Mouse (Mus musculus): Measurements from ENCODE around the gene Tcp11x2. TPM values are rescaled to one million over a fixed set of nuclear protein-coding genes. Genes with fewer than 3 reads are reported as not detected.
A peak's percentile ranks its signal among the peaks of the same experiment; 100 is the strongest.

The Tcp11x2 gene
- not detected for total RNA-seq (2021)

DNA sequence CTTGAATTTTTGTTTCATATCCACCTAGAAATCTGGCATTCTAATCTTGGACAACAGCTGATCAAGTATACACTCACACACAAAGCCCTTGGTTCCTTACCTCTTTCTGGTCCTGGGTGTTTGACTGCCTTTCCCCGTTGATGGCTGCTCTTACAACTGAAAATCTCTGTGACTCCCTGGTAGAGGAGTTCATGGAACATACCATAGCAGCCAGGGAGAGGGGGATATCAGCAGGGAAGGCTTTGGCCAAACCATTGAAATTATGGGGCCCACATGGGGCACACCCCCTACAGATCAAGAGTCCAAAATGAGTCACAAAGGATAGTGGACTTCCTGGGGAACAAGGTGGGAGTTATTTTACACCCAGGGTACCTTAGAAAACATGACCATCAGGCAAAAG is at the start of gene Tcp11x2:
Gene Tcp11x2, minus strand, starts transcription at position 158 of the 400 bp plus-strand sequence.
- intact Hi-C loops (cut with DNase I) = no loop called here

DNA sequence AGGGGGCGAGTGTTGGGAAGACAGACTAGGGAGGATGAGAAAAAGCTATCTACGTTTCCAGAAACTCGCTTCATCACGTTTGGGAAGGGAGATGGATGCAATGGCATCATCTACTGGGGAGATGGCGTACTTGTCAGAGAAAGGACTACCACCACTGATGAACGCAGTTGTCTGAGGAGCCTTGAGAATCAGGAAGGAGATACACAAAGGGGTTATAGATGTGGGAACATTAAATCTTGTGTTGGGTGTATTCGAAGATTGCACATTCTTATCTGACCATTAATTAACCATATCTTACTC is 49.4 kb upstream of the Tcp11x2 start:
- no peak for DNase-seq (ENCODE audit: low spot score in 2 of 2)

More for the DNA sequence above, at the start of gene Tcp11x2:
- DNase-seq (ENCODE audit: low spot score in 2 of 2) = no peak

DNA sequence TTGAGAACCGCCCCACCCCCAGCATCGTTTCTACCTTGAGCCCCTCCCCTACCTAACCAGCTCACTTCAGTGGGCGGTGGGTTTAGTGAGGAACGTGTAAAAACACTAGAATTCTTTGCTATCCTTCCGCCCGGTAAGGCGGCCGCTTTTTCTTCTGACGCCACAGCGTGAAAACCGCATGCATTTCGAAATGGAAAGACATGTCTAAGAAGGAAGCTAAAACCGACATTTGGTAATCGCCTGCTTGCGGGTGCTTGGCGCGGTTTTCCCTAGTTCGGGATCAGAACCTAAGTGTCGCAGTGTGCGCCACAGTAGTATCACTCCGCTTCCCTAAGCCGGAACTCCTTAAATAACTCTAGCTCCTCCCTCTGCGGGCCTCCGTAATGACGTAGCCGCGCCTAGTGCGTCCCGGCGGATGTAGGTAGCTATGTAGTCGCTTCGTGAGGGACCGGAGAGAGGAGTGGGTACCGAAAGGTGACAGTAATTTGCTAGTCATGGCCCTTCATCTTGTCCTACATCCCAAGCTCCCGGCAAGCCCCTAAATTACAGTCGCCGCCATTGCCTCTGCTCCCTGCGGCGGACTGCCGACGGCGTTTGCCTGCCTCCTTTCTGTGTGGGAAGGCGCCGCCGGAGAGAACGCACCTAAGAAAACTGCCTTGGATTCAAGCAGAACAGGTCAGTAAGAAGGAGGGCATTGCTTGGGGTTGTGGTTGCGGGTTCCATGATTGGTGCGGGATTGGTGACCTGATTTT is 48.9 kb upstream of the Tcp11x2 start, which contains the start of the genes Armcx5 and Gprasp1:
Gene Armcx5, plus strand, starts transcription at position 430 of the 752 bp plus-strand sequence.
Gene Gprasp1, plus strand, starts transcription at position 430 of the 752 bp plus-strand sequence.
- DNase-seq (ENCODE audit: low spot score in 2 of 2) = peak; percentile 86 to 93
- intact Hi-C loops (cut with DNase I) = loop anchor here (10.0 kb wide), 1 partner anchor 52 kb away; the partner anchor contains the start of gene Bhlhb9

More for the DNA sequence above, 49.4 kb upstream of the Tcp11x2 start:
- intact Hi-C loops (cut with DNase I) = loop anchor here (10.0 kb wide), 1 partner anchor 52 kb away; the partner anchor contains the start of gene Bhlhb9

DNA sequence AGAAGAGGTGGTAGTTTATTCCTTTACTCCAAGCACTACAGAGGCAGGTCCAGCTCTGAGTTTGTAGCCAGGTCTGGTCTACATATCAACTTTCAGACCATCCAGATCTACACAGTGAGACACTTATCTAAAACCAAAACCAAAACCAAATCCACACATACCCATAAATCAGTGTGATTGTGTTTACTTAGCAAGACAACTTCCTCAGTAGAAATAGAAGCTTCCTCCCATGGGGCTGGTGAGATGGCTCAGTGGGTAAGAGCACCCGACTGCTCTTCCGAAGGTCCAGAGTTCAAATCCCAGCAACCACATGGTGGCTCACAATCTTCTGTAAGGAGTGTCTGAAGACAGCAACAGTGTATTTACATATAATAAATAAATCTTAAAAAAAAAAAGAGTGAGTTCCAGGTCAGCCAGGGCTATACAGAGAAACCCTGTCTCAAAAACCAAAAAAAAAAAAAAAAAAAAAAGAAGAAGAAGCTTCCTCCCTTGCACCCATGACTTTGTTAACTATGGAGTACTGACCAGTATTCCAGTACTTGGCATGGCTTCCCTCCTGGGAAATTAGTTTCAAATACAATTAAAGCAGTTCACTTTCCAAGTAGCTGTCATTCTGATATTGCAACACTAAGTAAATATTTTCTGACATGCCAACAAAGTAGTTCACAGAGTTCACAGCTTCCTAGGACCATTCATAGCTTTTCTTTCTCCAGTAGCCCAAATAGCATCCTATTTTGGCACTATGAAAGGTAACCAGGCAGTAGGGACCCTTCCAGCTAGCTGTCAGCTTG is 45.3 kb upstream of the Tcp11x2 start:
- intact Hi-C loops (cut with DNase I) = no loop called here
- no peak for DNase-seq (ENCODE audit: low spot score in 2 of 2)

DNA sequence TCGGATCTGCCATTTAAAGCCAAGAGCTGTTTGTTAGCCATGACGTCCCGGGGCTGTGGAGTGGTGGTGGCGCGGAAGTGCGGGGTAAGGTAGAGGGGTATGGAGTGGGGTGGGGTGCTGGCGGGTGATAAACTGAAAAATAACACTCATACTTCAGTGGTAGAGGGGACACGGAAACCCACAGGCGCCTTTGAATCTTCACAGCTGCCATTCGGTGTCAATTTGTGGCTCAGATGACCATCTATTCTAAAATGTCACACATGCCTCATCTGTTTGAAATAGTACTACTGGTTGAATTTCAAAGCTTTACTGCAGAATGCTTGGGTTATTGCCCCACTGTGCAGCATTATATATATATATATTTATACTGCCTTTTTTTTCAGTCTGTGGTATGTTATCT is 31.6 kb upstream of the Tcp11x2 start, which contains the start of gene Tmsb15a:
Gene Tmsb15a, minus strand, starts transcription at position 101 of the 400 bp plus-strand sequence.
- DNase-seq (ENCODE audit: low spot score in 2 of 2) = no peak
- intact Hi-C loops (cut with DNase I) = no loop called here

DNA sequence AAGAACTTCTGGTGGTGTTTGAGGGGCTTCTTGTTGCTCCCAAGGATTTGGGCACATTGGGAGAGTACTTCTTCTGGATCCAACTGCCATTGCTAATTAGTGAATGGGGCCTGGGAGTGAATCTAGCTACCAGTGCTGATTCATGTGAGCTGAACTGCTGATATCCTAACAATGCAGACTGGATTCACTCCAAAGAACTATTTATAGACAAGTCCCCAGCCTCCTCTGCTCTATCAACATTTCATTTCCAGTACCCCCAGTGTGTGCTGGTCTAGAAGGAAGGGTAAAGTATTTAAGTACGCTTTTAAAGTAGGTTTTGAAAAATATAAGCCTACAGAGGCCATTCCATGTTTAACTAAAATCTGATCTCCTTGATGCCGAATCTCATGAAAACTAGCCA is 19.3 kb upstream of the Tcp11x2 start:
- intact Hi-C loops (cut with DNase I) = no loop called here
- DNase-seq (ENCODE audit: low spot score in 2 of 2) = no peak

DNA sequence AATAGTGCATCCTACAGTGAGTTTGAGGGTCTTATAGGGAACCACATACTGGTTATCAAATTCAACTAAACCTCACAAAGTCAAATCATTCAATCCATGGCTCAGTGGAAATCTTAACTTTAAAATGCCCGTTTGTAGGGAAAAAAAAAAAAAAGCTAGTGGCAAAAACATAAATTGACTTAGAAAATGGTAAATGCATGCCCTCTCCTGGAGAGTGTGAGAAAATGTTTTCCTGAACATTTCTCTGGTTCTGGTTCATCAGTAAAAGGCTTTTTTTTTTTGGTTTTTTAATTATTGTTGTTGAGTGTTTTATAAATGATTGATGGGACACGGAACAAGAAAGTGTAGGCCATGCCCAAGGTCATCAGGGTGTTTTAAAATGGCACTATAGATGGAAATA is 10.8 kb upstream of the Tcp11x2 start:
- intact Hi-C loops (cut with DNase I) = no loop called here
- DNase-seq (ENCODE audit: low spot score in 2 of 2) = peak in 1 of 2 experiments; percentile 3

DNA sequence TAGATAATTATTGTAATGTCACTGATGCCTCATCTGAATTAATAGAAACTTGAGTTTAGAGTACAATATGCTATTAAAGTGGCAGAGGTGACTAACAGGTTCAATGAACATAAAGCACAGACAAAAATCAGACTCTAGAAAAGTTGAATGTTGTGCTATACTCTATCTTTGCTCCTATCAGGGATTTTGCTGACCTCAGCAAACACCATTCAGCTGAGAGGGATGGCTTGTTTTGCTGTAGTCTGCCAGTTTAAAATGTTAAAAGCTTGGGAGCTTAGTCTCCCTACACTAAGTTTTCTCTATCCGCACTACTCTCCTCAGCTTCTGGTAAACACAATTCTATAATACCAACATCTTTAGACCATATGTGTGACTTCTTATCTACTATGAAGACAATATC is 9.5 kb upstream of the Tcp11x2 start:
- DNase-seq (ENCODE audit: low spot score in 2 of 2) = no peak
- intact Hi-C loops (cut with DNase I) = no loop called here

DNA sequence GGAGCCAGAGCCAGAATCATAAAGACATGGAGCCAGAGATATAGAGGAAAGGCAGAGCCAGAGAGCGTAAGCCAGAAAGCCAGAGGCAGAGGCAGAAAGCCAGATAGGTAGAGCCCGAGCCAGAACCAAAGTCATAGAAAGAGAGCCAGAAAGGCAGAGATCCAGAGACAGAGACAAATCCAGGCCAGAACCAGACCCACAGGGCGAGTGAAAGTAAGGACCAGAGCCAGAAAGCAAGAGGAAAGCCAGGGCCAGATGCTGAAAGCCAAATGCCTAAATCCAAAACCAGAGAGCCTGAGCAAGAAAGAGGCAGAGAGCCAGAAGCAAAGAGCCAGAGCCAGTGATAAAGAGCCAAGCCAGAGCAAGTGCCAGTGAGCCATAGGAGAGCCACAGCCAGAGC is 5.8 kb downstream of the Tcp11x2 start:
- no peak for DNase-seq (ENCODE audit: low spot score in 2 of 2)
- intact Hi-C loops (cut with DNase I) = no loop called here

DNA sequence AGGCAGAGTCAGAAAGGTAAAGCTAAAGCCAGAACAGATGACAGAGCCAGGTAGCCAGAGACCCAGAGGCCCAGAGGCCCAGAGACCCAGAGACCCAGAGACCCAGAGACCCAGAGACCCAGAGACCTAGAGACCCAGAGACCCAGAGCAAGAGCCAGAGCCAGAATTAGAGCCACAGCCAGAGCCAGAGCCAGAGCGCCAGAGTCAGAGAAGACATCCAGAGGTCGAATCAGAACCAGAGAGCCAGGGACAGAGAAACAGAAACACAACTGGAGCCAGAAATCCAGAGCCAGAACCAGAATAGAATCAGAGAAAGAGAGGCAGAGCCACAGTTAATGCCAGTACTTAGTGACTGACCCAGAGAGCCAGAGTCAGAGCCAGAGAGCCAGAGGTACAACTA is 11.7 kb downstream of the Tcp11x2 start:
- no peak for DNase-seq (ENCODE audit: low spot score in 2 of 2)

DNA sequence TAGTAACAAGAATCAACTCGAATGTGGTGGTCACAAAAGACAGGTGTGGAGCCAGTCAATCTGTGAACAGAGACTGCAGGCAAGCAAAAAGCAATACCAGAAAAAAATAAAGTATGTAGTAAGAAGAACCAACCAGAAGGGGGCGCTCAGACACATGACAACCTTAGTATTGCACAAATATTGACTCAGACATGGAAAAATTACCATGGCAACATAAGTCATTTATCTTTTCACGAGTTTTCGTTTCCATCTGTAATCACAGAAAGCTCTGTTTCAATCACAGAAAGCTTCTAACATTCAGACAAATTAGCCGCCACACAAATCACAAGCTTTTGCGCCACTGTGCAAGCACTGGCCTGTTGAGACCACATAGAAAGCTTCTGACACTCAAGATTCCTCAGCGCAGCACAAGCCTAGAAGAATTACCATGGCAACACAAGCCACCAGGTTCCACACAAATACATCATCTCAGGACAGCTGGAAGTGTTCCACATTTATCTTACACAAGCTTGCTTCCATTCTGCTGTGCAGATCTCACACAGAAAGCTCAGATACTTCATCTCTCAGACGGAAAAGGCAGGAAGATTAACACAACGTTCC is 41.3 kb downstream of the Tcp11x2 start:
- DNase-seq (ENCODE audit: low spot score in 2 of 2) = peak; percentile 12 to 75
- intact Hi-C loops (cut with DNase I) = no loop called here

More for the DNA sequence above, 11.7 kb downstream of the Tcp11x2 start:
- intact Hi-C loops (cut with DNase I) = no loop called here

DNA sequence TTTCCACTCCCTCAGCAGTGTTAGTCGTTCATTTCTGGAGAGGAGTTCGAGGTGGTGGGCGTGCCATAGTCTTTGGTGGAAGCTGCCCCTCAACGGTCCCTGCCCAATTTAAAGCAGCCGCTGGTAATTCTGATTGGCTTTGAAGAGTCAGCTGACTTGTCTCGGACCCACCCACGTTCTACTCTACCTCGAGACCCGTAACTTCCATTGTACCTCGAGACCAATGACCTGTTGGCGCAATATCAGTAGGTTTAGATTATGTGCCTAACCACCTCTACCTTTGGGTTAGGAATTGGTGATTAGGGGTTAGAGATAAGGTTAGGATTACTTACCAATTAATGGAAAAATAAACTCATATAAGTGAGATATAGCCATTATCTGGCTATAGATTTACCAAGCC is 66.0 kb downstream of the Tcp11x2 start, which contains the start of gene Prame:
Gene Prame, minus strand, starts transcription at position 101 of the 400 bp plus-strand sequence.
- intact Hi-C loops (cut with DNase I) = no loop called here
- DNase-seq (ENCODE audit: low spot score in 2 of 2) = no peak

Other genes starting within 250 kb of the Tcp11x2 start
- not detected for gene AV320801, start 199.2 kb downstream of the Tcp11x2 start, total RNA-seq (2021)
- 1 to 10 TPM; 2.6 to 3.0 TPM for gene Nxf7, start 95.0 kb downstream of the Tcp11x2 start, total RNA-seq (2021)
- gene Prame, start 66.1 kb downstream of the Tcp11x2 start, total RNA-seq (2021) = not detected
- not detected for gene Tmsb15a, start 31.5 kb upstream of the Tcp11x2 start, total RNA-seq (2021)
- gene Armcx5, start 48.9 kb upstream of the Tcp11x2 start, total RNA-seq (2021) = 10 to 100 TPM; 29.2 to 32.7 TPM
- gene Gprasp1, start 48.9 kb upstream of the Tcp11x2 start, total RNA-seq (2021) = 100 to 1,000 TPM; 334 to 352 TPM
- 10 to 100 TPM; 66.6 to 71.0 TPM for gene Bhlhb9, start 103.8 kb upstream of the Tcp11x2 start, total RNA-seq (2021)
- gene Gprasp2, start 145.2 kb upstream of the Tcp11x2 start, total RNA-seq (2021) = 100 to 1,000 TPM; 161 to 192 TPM